Mouse (Mus musculus): ENCODE results near the gene Ptpn1. TPM values are rescaled to one million over a fixed set of nuclear protein-coding genes. Genes with fewer than 3 reads are reported as not detected.
A peak's percentile ranks its signal among the peaks of the same experiment; 100 is the strongest.

Gene Ptpn1
- polyA plus RNA-seq, 1 experiment = 59.4 TPM

DNA sequence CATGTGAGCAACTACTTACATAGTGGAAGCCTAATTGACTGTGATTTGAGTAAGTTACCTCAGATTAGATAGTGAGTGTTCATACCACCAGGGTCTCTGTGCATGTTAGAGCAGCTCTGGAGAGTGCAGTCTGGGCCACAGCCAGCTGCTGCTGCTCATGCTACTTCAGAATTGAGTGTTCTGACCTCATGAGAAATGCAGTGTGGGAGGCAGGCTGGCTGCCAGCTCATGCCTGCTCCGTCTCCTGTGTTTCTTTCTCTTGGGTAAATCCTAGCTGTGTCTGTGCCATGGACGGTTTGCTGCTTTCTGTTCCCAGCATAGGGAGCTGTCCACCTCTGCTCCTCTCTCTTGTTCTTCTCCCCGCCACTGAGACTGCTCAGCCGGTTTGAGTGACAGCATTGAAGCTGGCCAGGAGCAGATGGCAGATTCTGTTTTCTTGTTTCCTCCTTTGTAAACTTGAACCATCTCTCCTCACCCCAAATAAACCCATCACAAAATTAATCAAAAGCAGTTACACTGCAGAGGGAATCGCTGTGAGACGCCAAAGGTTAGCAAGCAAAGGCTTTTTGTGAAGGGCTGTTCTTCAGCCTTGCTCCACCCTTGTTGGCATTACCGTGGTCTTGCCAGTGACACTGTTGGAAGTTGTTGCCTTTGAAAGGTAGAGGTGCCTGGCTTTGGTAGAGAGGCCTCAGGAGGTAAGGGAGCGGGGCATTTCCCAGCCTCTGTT is 10.5 kb downstream of the Ptpn1 start:
- Histone ChIP-seq H3K4me1 (ENCODE audit: control insufficient read depth, insufficient read depth, low read length) (peaks cover 37% of the 10 kb centered on the region), H3K27ac (ENCODE audit: insufficient read depth, low read length) (peak overlapping the region; percentile 67), H3K4me3 (ENCODE audit: insufficient read depth, low read length) (no peak overlapping the region)
- TF ChIP-seq POLR2A (IDR thresholded peaks at IDR 0.05; ENCODE audit: low read depth, low read length) (no peak), CTCF (IDR thresholded peaks at IDR 0.05; ENCODE audit: borderline replicate concordance, insufficient read depth, low read length) (no peak)

DNA sequence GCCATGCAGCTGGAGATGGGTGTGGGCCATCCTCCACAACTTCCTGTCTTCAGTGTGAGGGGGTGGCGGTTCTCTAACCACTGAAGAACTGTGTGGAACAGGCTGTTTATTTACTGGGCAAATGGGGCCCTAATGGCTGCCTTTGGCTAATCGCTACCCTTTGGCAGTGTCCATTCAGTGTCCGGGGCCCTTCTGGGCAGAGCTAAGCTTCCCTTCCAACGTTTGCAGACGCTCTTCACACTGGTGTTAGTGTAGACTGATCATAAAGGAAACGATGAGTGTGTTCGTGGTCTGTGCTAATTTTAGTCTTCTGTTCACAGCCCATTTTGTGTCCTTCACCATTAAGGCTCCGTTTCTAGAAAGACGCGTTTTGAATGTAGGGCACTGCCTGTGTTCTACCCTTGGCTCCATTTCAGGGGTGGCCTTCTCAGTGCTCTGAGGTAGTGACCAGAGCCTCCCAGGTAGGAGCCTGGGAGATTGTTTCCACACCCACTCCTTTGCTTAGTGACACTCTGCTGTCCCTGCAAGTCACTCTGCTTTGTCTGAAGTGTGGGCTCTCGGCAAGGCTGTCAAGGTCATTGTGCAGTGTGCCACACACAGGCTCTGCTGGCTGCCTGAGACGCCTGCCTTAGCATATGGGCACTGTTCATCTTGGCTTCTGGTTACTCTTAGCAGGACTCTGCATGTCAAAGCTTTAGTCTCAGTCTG is 11.2 kb downstream of the Ptpn1 start:
- Histone ChIP-seq H3K27ac (ENCODE audit: insufficient read depth, low read length) (peak overlapping the region; percentile 67), H3K4me3 (ENCODE audit: insufficient read depth, low read length) (no peak overlapping the region), H3K4me1 (ENCODE audit: control insufficient read depth, insufficient read depth, low read length) (peaks cover 43% of the 10 kb centered on the region)
- TF ChIP-seq CTCF (IDR thresholded peaks at IDR 0.05; ENCODE audit: borderline replicate concordance, insufficient read depth, low read length) = no peak
- no peak for TF ChIP-seq POLR2A (IDR thresholded peaks at IDR 0.05; ENCODE audit: low read depth, low read length)

DNA sequence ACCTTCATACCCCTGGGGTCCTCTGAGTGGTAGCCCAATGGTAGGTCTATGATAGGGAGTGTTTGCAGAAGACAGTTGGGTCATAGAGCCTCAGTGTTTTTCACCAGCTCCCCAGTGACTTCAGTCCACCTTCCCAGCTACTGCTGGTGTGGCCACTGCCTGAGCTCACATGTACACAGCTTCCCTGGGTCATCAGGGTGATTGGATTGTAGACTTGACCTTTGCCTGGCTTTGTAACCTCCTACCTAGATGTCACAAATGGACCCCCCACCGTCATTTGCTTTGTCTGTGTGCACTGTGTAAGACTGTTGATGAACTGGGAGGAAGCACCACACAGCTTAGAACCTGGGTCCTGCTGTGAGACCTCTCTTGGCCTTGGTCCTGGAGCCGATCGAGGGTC is 12.3 kb downstream of the Ptpn1 start:
- no peak overlapping the region for H3K27ac ChIP-seq (ENCODE audit: insufficient read depth, low read length)
- H3K4me3 ChIP-seq (ENCODE audit: insufficient read depth, low read length) = no peak overlapping the region
- H3K4me1 ChIP-seq (ENCODE audit: control insufficient read depth, insufficient read depth, low read length) = peaks cover 52% of the 10 kb centered on the region
- TF ChIP-seq POLR2A (IDR thresholded peaks at IDR 0.05; ENCODE audit: low read depth, low read length) (no peak), CTCF (IDR thresholded peaks at IDR 0.05; ENCODE audit: borderline replicate concordance, insufficient read depth, low read length) (no peak)

DNA sequence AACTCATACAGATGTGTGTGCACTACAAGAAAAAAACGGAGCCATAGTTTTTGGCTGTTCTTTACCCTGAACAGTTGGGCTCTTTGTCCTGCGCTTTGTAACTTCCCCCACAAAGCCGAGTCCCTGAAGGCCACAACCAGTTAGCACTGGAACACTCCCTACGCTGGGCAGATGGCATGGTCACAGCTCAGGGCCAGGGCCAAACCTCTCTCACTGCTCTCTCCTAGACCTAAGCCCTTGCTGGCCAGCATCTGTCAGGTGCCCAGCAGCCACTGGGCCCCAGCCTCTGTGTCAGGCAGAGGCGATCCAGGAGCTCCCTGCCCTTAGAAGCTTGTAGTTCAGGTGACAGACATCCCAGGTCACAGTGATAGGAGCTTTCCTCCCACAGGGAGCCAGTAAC is 13.6 kb downstream of the Ptpn1 start:
- H3K27ac ChIP-seq (ENCODE audit: insufficient read depth, low read length) = no peak overlapping the region
- TF ChIP-seq POLR2A (IDR thresholded peaks at IDR 0.05; ENCODE audit: low read depth, low read length) (no peak), CTCF (IDR thresholded peaks at IDR 0.05; ENCODE audit: borderline replicate concordance, insufficient read depth, low read length) (no peak)
- H3K4me3 ChIP-seq (ENCODE audit: insufficient read depth, low read length) = no peak overlapping the region
- peaks cover 54% of the 10 kb centered on the region for H3K4me1 ChIP-seq (ENCODE audit: control insufficient read depth, insufficient read depth, low read length)

DNA sequence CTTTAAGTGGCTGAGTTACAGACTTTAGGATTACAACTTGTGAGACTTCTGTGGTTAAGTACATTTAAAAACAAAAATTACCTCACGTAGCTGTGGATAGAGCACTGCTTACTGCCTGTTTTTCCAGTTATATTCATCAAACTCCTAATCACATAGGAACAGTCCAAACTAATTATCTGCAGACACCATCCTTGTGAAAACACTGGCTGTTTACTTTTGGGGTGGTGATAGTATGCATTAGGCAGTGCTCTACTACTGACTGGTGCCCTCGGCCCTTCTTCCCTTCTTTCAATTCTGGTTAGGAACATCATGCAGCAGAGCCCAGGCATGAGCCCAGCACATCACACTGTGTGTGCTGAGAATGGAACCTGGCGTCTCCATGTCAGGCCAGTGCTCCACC is 15.4 kb downstream of the Ptpn1 start:
- Histone ChIP-seq H3K4me1 (ENCODE audit: control insufficient read depth, insufficient read depth, low read length) (peaks cover 56% of the 10 kb centered on the region), H3K27ac (ENCODE audit: insufficient read depth, low read length) (no peak overlapping the region), H3K4me3 (ENCODE audit: insufficient read depth, low read length) (no peak overlapping the region)
- TF ChIP-seq POLR2A (IDR thresholded peaks at IDR 0.05; ENCODE audit: low read depth, low read length) (no peak), CTCF (IDR thresholded peaks at IDR 0.05; ENCODE audit: borderline replicate concordance, insufficient read depth, low read length) (no peak)

DNA sequence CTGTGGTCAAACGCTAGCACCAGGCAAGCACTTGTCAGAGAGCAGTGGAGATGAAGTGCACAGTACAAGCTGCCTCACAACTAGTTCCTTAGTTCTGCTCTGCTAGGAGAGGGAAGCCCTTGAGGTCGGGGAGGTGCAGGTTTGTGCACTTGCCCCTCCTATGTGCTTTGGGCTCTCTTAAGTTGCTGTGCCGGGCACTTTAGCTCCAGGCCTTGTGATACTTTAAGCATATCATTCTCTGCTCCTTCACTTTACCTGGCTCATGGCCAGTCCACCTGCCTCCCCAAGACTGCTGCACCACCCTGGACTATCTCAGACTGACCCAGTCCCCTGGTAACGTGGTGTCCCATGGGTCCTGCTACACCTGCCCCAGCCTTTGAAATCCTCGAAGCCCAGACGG is 16.2 kb downstream of the Ptpn1 start:
- Histone ChIP-seq H3K4me1 (ENCODE audit: control insufficient read depth, insufficient read depth, low read length) (peaks cover 49% of the 10 kb centered on the region), H3K4me3 (ENCODE audit: insufficient read depth, low read length) (no peak overlapping the region), H3K27ac (ENCODE audit: insufficient read depth, low read length) (no peak overlapping the region)
- TF ChIP-seq POLR2A (IDR thresholded peaks at IDR 0.05; ENCODE audit: low read depth, low read length) (no peak), CTCF (IDR thresholded peaks at IDR 0.05; ENCODE audit: borderline replicate concordance, insufficient read depth, low read length) (no peak)

DNA sequence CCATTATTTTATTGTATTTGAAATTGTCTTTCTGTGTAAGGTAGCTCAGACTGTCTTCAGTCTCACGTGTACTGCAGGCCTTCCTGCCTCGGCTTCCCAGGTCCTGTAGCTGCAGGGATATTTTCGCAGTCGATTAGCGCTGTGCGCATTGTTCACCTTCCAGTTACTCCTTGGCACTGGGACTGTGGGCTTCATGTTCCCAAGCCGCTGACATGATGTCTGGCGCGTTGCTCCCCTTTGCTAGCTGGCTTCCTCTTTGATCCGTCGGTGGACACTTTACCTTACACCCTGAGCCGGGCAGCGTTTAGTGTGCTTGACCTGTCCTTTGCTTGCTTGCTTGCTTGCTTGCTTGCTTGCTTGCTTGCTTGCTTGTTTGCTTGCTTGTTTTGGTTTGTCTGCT is 16.7 kb downstream of the Ptpn1 start:
- TF ChIP-seq CTCF (IDR thresholded peaks at IDR 0.05; ENCODE audit: borderline replicate concordance, insufficient read depth, low read length) (no peak), POLR2A (IDR thresholded peaks at IDR 0.05; ENCODE audit: low read depth, low read length) (no peak)
- Histone ChIP-seq H3K4me3 (ENCODE audit: insufficient read depth, low read length) (no peak overlapping the region), H3K27ac (ENCODE audit: insufficient read depth, low read length) (peak overlapping the region; percentile 86), H3K4me1 (ENCODE audit: control insufficient read depth, insufficient read depth, low read length) (peaks cover 44% of the 10 kb centered on the region)

DNA sequence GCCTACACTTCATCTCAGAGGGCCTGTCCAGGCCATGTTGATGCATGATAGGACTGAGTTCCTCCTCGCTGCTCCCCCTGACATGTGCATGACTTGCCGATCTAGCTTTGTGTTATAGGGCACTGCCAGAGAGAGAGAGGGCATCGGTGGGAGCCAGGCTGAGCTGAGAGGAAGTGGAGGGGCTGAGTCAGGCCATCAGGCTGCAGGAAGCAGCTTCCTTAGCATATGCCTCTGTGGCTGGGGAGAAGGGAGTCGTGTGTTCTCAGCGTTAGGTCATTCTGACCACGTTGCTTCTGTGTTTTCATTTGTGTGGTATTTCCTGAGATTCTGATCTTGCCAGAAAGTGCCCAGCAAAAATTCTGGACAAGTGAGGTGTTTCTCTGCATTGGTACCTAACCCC is 17.4 kb downstream of the Ptpn1 start:
- peaks cover 43% of the 10 kb centered on the region for H3K4me1 ChIP-seq (ENCODE audit: control insufficient read depth, insufficient read depth, low read length)
- H3K27ac ChIP-seq (ENCODE audit: insufficient read depth, low read length) = peak overlapping the region; percentile 86
- TF ChIP-seq CTCF (IDR thresholded peaks at IDR 0.05; ENCODE audit: borderline replicate concordance, insufficient read depth, low read length) (no peak), POLR2A (IDR thresholded peaks at IDR 0.05; ENCODE audit: low read depth, low read length) (no peak)
- H3K4me3 ChIP-seq (ENCODE audit: insufficient read depth, low read length) = no peak overlapping the region

DNA sequence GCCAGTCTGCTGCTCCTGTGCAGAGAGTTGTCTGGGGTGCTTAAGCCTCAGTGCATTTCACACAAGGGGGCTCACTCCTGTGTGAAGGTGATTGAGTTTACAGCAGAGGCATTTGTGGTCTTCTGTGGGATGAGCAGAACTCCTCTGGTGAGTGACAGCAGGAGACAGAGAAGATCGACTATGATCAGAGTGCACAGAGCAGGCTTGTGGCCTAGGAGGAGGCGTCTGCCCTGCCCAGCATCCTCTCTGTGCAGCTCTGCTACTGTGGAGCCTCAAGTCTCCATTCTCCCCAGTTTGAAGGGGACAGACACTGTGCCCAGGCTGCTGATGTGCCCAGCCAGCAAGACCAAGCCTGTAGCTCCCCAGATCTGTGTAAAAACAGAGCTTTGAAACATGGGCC is 18.0 kb downstream of the Ptpn1 start:
- no peak for TF ChIP-seq POLR2A (IDR thresholded peaks at IDR 0.05; ENCODE audit: low read depth, low read length)
- no peak for TF ChIP-seq CTCF (IDR thresholded peaks at IDR 0.05; ENCODE audit: borderline replicate concordance, insufficient read depth, low read length)
- H3K4me1 ChIP-seq (ENCODE audit: control insufficient read depth, insufficient read depth, low read length) = peaks cover 43% of the 10 kb centered on the region
- no peak overlapping the region for H3K4me3 ChIP-seq (ENCODE audit: insufficient read depth, low read length)
- peak overlapping the region; percentile 86 for H3K27ac ChIP-seq (ENCODE audit: insufficient read depth, low read length)

DNA sequence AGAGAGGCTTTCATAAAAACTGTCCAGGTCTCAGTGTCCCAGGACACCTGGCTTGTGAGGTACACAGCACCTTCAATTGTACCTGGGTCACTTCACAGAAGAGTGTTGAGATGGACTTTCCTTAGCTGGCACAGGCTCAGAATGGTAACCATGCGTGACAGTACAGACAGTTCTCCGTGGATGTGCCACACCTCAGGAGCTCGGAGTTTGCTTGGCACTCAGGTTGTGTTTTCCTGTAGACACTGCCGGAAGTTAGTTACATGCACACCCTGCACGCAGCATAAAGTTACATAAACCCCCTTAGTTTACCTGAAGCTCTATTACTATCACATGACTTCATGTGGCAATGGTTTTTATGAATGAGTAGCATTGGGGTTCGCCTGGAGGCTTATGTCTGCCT is 18.8 kb downstream of the Ptpn1 start:
- Histone ChIP-seq H3K27ac (ENCODE audit: insufficient read depth, low read length) (peak overlapping the region; percentile 51), H3K4me1 (ENCODE audit: control insufficient read depth, insufficient read depth, low read length) (peaks cover 43% of the 10 kb centered on the region), H3K4me3 (ENCODE audit: insufficient read depth, low read length) (no peak overlapping the region)
- TF ChIP-seq POLR2A (IDR thresholded peaks at IDR 0.05; ENCODE audit: low read depth, low read length) = no peak
- no peak for TF ChIP-seq CTCF (IDR thresholded peaks at IDR 0.05; ENCODE audit: borderline replicate concordance, insufficient read depth, low read length)

Measured in embryonic fibroblast, embryonic 13.5 days (primary cell).